Mouse (Mus musculus): ENCODE measurements around the gene Lamc1.

GRCm38 (mm10) chr1:153241346-153241745 lies 91.2 kb downstream of the Lamc1 start:
- no peak for TF ChIP-seq CTCF (IDR thresholded peaks at IDR 0.05; ENCODE audit: borderline replicate concordance, insufficient read depth, low read depth, low read length)
- no peak for TF ChIP-seq POLR2A (IDR thresholded peaks at IDR 0.05; ENCODE audit: borderline replicate concordance, insufficient read depth, low read length)
